10 mouse cellular contexts compared by ENCODE assay signal in genomic region chr11:5414856-5415616, GRCm38 (mm10). TPM values are rescaled to one million over a fixed set of nuclear protein-coding genes. Genes with fewer than 3 reads are reported as not detected.
DNase-seq lines count a peak whose midpoint lies in the region; ATAC-seq lines count a peak whose summit lies in the region.
"Had no signal": no experiment of that assay in that cellular context is flagged by ENCODE, and none has a peak within 500 bp of the region (broad histone marks: within the 10 kb centered on the region; RNA-seq: fewer than 3 reads in every experiment).

No protein-coding gene starts in this region.

- no peaks in the 10 kb centered on the region for H3K36me3 ChIP-seq in heart, embryonic 12.5 days
- H3K36me3 ChIP-seq in neural tube, embryonic 13.5 days, result no peaks in the 10 kb centered on the region
- no peaks in the 10 kb centered on the region for H3K36me3 ChIP-seq in limb, embryonic 15.5 days
- H3K36me3 ChIP-seq: liver, embryonic 15.5 days had no signal

- peak overlapping the region; percentile 88 for H3K27ac ChIP-seq in heart, embryonic 12.5 days (ENCODE audit: poor library complexity, severe bottlenecking)
- H3K27ac ChIP-seq in neural tube, embryonic 13.5 days (replicated peaks), result peak overlapping the region; percentile 67; the same call in 1 of the 2 replicates
- H3K27ac ChIP-seq in limb, embryonic 15.5 days, result peak overlapping the region; percentile 84
- H3K27ac ChIP-seq: liver, embryonic 15.5 days had no signal

- no peaks in the 10 kb centered on the region for H3K27me3 ChIP-seq in heart, embryonic 12.5 days (replicated peaks)
- H3K27me3 ChIP-seq in neural tube, embryonic 13.5 days, result no peaks in the 10 kb centered on the region
- H3K27me3 ChIP-seq in limb, embryonic 15.5 days, result no peaks in the 10 kb centered on the region
- H3K27me3 ChIP-seq: CH12.LX; liver, embryonic 15.5 days had no signal

- peaks cover 61% of the 10 kb centered on the region for H3K4me1 ChIP-seq in heart, embryonic 12.5 days (replicated peaks)
- peaks cover 40% of the 10 kb centered on the region for H3K4me1 ChIP-seq in neural tube, embryonic 13.5 days (replicated peaks)
- peaks cover 45% of the 10 kb centered on the region for H3K4me1 ChIP-seq in limb, embryonic 15.5 days

- intact Hi-C loops in heart, postnatal 10 days (cut with DNase I), result no loop called here

- ATAC-seq in heart, embryonic 12.5 days (ENCODE audit: insufficient number of reproducible peaks, low FRiP score), result no peak
- ATAC-seq in neural tube, embryonic 13.5 days (ENCODE audit: low read depth), result no peak
- ATAC-seq in limb, embryonic 15.5 days (ENCODE audit: insufficient number of reproducible peaks, low FRiP score, low TSS enrichment, low read depth), result no peak

- no peak overlapping the region for H3K9ac ChIP-seq in heart, embryonic 12.5 days
- no peak overlapping the region for H3K9ac ChIP-seq in neural tube, embryonic 13.5 days
- no peak overlapping the region for H3K9ac ChIP-seq in limb, embryonic 15.5 days
- H3K9ac ChIP-seq: liver, embryonic 15.5 days had no signal

- no peak overlapping the region for H3K4me3 ChIP-seq in heart, embryonic 12.5 days
- no peak overlapping the region for H3K4me3 ChIP-seq in neural tube, embryonic 13.5 days
- no peak overlapping the region for H3K4me3 ChIP-seq in limb, embryonic 15.5 days
- H3K4me3 ChIP-seq: liver, embryonic 15.5 days had no signal

- no peaks in the 10 kb centered on the region for H3K9me3 ChIP-seq in heart, embryonic 12.5 days (replicated peaks)
- H3K9me3 ChIP-seq in neural tube, embryonic 13.5 days, result no peaks in the 10 kb centered on the region
- no peaks in the 10 kb centered on the region for H3K9me3 ChIP-seq in limb, embryonic 15.5 days
- H3K9me3 ChIP-seq: liver, embryonic 15.5 days had no signal

- 37% methylated on average over 2 of the region's 2 CpGs for WGBS in heart, embryonic 12.5 days
- WGBS in neural tube, embryonic 13.5 days, result 33% methylated on average over 2 of the region's 2 CpGs
- 15% methylated on average over 2 of the region's 2 CpGs for WGBS in limb, embryonic 15.5 days

- no peak for DNase-seq in heart, postnatal 10 days
- no peak for DNase-seq in neural tube, embryonic 10.5 days (ENCODE audit: extremely low spot score, low spot score)
- DNase-seq in embryo, embryonic 9.5 days (ENCODE audit: extremely low spot score), result no peak
- DNase-seq in cerebellum, adult 11-12 months, result no peak
- no peak for DNase-seq in adipocyte (ENCODE audit: low spot score)

- peak overlapping the region; percentile 21 for H3K4me2 ChIP-seq in heart, embryonic 12.5 days
- no peak overlapping the region for H3K4me2 ChIP-seq in neural tube, embryonic 13.5 days
- no peak overlapping the region for H3K4me2 ChIP-seq in limb, embryonic 15.5 days
- H3K4me2 ChIP-seq: liver, embryonic 15.5 days had no signal

RNA-seq across cellular contexts. Expression of gene Znrf3, which starts 29.6 kb away (rescaled TPM):
- 7.3 and 7.6 TPM in 2 replicates for polyA plus RNA-seq in heart, embryonic 12.5 days (2016; fragmentation: Nextera tagmentation; extraction: Ambion mirVana)
- total RNA-seq in heart, postnatal 10 days (2021), result 10 to 100 TPM; 11.9 to 14.7 TPM
- polyA plus RNA-seq in neural tube, embryonic 13.5 days (2015; fragmentation: Nextera tagmentation; extraction: Ambion mirVana), result 7.5 and 8.1 TPM in 2 replicates
- 16.2 and 16.3 TPM in 2 replicates for polyA plus RNA-seq in limb, embryonic 15.5 days (2015; fragmentation: Nextera tagmentation; extraction: Ambion mirVana)
